Mouse (Mus musculus): ENCODE data around the gene Slc9a9. TPM values are rescaled to one million over a fixed set of nuclear protein-coding genes. Genes with fewer than 3 reads are reported as not detected.

Gene Slc9a9
- total and polyA plus RNA-seq, 3 experiments = 0.46 to 0.71 TPM; not detected in 1

GRCm38 (mm10) chr9:95153966-95154365, 484.3 kb downstream of the Slc9a9 start:
- Histone ChIP-seq H3K27me3 (ENCODE audit: control insufficient read depth in 1 of 2, insufficient read depth in 2 of 2, low read length in 2 of 2) (no peaks in the 10 kb centered on the region), H3K9ac (ENCODE audit: control insufficient read depth, low read depth, low read length, poor library complexity, severe bottlenecking) (no peak overlapping the region)
- DNase-seq (ENCODE audit: low read depth, low spot score) = no peak

GRCm38 (mm10) chr9:95157948-95158347, 488.2 kb downstream of the Slc9a9 start:
- no peaks in the 10 kb centered on the region for H3K4me1 ChIP-seq (ENCODE audit: control insufficient read depth in 1 of 2, insufficient read depth in 2 of 2, low read length in 2 of 2)
- H3K79me2 ChIP-seq (ENCODE audit: control insufficient read depth, insufficient read depth, low read length, poor library complexity) = no peaks in the 10 kb centered on the region
- DNase-seq (ENCODE audit: low read depth, low spot score) = no peak
- H3K9me3 ChIP-seq (replicated peaks; ENCODE audit: insufficient read depth, low read length) = no peaks in the 10 kb centered on the region
- H3K4me3 ChIP-seq (ENCODE audit: control insufficient read depth in 1 of 2, insufficient read depth in 1 of 2, low read depth in 2 of 2, low read length in 2 of 2) = no peak overlapping the region
- H3K9ac ChIP-seq (ENCODE audit: control insufficient read depth, low read depth, low read length, poor library complexity, severe bottlenecking) = no peak overlapping the region
- H3K27ac ChIP-seq (ENCODE audit: control insufficient read depth, low read depth, low read length) = no peak overlapping the region
- TF ChIP-seq MYC (IDR thresholded peaks at IDR 0.05; ENCODE audit: low read depth, low read length) = no peak
- TF ChIP-seq EP300 (IDR thresholded peaks at IDR 0.05; ENCODE audit: low read depth in 1 of 2, low read length in 2 of 2) = no peak
- no peak for TF ChIP-seq ZMIZ1 (IDR thresholded peaks at IDR 0.05; ENCODE audit: low read depth, low read length)
- no peak for TF ChIP-seq BHLHE40 (IDR thresholded peaks at IDR 0.05; ENCODE audit: borderline replicate concordance, low read depth, low read length)
- no peak for TF ChIP-seq USF2 (IDR thresholded peaks at IDR 0.05; ENCODE audit: borderline replicate concordance in 1 of 2, insufficient read depth in 1 of 2, low read depth in 1 of 2, low read length in 2 of 2)
- no peak for TF ChIP-seq GABPA (IDR thresholded peaks at IDR 0.05; ENCODE audit: low read depth, low read length)
- TF ChIP-seq ZKSCAN1 (IDR thresholded peaks at IDR 0.05; ENCODE audit: low read depth, low read length) = no peak
- TF ChIP-seq GATA1 (IDR thresholded peaks at IDR 0.05; ENCODE audit: low read depth, low read length) = no peak
- TF ChIP-seq NRF1 (IDR thresholded peaks at IDR 0.05; ENCODE audit: insufficient read depth, low read depth, low read length, poor library complexity, severe bottlenecking) = no peak
- no peak for TF ChIP-seq MAZ (IDR thresholded peaks at IDR 0.05; ENCODE audit: low read depth, low read length)
- no peak for TF ChIP-seq JUND (IDR thresholded peaks at IDR 0.05; ENCODE audit: low read depth, low read length)
- no peak for TF ChIP-seq CTCF (IDR thresholded peaks at IDR 0.05 in 2 of 3, conservative IDR thresholded peaks at IDR 0.05 in 1 of 3; ENCODE audit: control insufficient read depth in 1 of 3, insufficient read depth in 1 of 3, low read depth in 2 of 3, low read length in 3 of 3, poor library complexity in 1 of 3, severe bottlenecking in 1 of 3)
- no peak for TF ChIP-seq HCFC1 (IDR thresholded peaks at IDR 0.05; ENCODE audit: low read depth, low read length)
- no peak for TF ChIP-seq NELFE (IDR thresholded peaks at IDR 0.05; ENCODE audit: low read depth, low read length)
- TF ChIP-seq CHD1 (IDR thresholded peaks at IDR 0.05; ENCODE audit: low read depth, low read length) = no peak
- TF ChIP-seq ZNF384 (IDR thresholded peaks at IDR 0.05; ENCODE audit: low read depth, low read length) = no peak
- TF ChIP-seq MAX (IDR thresholded peaks at IDR 0.05; ENCODE audit: low read length) = no peak
- no peak for TF ChIP-seq ETS1 (IDR thresholded peaks at IDR 0.05; ENCODE audit: low read depth, low read length)
- TF ChIP-seq RCOR1 (IDR thresholded peaks at IDR 0.05; ENCODE audit: low read depth, low read length) = no peak
- TF ChIP-seq POLR2AphosphoS5 (IDR thresholded peaks at IDR 0.05; ENCODE audit: borderline replicate concordance, low read depth, low read length) = no peak
- H3K27me3 ChIP-seq (ENCODE audit: control insufficient read depth in 1 of 2, insufficient read depth in 2 of 2, low read length in 2 of 2) = no peaks in the 10 kb centered on the region
- no peaks in the 10 kb centered on the region for H3K36me3 ChIP-seq (ENCODE audit: control insufficient read depth in 1 of 2, insufficient read depth in 2 of 2, low read length in 2 of 2)

More at GRCm38 (mm10) chr9:95153966-95154365, 484.3 kb downstream of the Slc9a9 start:
- Histone ChIP-seq H3K27ac (ENCODE audit: control insufficient read depth, low read depth, low read length) (no peak overlapping the region), H3K79me2 (ENCODE audit: control insufficient read depth, insufficient read depth, low read length, poor library complexity) (no peaks in the 10 kb centered on the region), H3K36me3 (ENCODE audit: control insufficient read depth in 1 of 2, insufficient read depth in 2 of 2, low read length in 2 of 2) (no peaks in the 10 kb centered on the region), H3K9me3 (replicated peaks; ENCODE audit: insufficient read depth, low read length) (no peaks in the 10 kb centered on the region), H3K4me3 (ENCODE audit: control insufficient read depth in 1 of 2, insufficient read depth in 1 of 2, low read depth in 2 of 2, low read length in 2 of 2) (no peak overlapping the region), H3K4me1 (ENCODE audit: control insufficient read depth in 1 of 2, insufficient read depth in 2 of 2, low read length in 2 of 2) (no peaks in the 10 kb centered on the region)
- TF ChIP-seq USF1 (IDR thresholded peaks at IDR 0.05; ENCODE audit: low read depth, low read length) (no peak), SMC3 (IDR thresholded peaks at IDR 0.05; ENCODE audit: low read depth, low read length) (no peak), MXI1 (IDR thresholded peaks at IDR 0.05; ENCODE audit: low read depth, low read length) (no peak), MAZ (IDR thresholded peaks at IDR 0.05; ENCODE audit: low read depth, low read length) (no peak), POLR2AphosphoS2 (IDR thresholded peaks at IDR 0.05; ENCODE audit: low read length) (no peak), KAT2A (conservative IDR thresholded peaks at IDR 0.05; ENCODE audit: low read depth, low read length) (no peak), CHD1 (IDR thresholded peaks at IDR 0.05; ENCODE audit: low read depth, low read length) (no peak)

All from MEL (cell line).